Mouse (Mus musculus): ENCODE data around the gene Sgcd. TPM values are rescaled to one million over a fixed set of nuclear protein-coding genes. Genes with fewer than 3 reads are reported as not detected.

Gene Sgcd
- total RNA-seq, 2 experiments from 2014 or later: 8.6 to 23.3 TPM

DNA sequence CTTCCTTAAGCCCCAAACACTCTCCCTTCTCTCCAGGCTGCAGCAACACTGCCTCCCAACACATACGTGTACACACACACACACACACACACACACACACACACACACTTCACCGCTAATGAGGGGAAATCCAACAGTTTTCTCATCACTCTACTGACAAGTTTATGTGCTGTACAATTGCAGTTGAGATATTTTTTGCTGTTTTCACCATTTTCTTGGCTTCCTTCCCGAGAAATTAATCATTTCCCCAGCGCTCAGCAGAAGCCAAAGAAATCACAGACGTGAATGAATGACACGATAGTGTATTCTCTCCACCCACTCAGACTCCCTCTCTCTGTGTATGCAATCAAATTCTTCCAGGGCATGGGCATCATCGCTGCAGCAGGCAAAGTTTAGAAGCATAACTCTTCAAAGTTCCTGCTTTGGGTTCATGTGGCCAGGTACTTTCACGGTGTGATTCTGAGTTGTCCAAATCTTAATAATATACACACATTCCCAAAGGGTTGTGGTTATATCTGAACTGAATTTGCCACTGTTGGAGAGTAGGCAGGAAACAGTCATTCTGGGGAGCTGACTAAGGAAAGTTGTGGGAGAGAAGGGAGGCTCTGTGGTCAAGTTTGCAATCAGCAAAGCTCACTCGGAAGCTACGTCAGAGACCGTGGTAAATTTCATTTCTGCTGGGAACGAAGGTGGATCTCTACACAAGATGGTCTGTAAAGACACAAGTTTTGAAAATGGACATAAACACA lies 683.9 kb downstream of the Sgcd start:
- DNase-seq (ENCODE audit: low spot score in 2 of 2): no peak

DNA sequence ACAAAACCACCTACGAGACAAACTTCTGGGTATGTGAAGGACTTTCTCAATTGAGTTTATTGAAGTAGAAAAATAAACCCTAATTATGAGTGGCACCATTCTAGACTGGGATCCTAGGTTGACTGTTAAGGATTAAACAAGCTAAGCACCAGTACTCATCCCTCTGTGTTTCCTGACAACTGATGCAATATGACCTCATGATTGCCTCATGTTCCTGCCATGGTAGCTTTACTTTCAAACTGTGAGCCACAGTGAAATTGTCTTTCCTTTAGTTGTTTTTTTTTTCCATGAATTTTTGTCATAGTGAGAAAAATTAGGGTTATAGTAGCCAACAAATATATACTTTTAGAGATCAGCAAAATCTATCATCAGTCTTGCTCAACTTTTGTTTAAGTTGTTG lies 689.0 kb downstream of the Sgcd start:
- no peak for DNase-seq (ENCODE audit: low spot score in 2 of 2)

DNA sequence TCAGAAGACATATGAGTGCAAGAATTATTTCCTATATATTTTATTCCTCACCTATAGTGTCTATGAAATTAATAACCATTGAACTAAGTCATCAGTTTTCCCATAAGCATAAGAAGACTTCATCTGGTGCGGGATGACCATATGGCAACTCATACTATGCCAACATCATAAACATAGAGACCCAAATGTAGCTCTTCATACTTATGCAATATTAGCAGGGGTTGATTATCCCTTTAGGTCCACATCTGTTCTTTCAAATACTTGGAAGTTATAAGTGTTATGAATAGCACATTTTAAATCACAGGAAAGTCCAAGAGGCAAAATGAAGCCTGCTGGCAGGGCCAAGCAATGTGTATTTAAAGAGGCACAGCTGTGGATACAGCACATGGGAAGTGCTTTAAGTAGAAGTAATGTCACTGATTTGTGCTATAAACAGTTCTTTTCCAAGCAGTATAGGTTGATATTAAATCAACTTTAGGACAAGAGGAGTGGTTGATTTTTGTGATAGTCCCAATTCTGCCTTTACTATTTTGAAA lies 690.9 kb downstream of the Sgcd start:
- no peak for DNase-seq (ENCODE audit: low spot score in 2 of 2)

DNA sequence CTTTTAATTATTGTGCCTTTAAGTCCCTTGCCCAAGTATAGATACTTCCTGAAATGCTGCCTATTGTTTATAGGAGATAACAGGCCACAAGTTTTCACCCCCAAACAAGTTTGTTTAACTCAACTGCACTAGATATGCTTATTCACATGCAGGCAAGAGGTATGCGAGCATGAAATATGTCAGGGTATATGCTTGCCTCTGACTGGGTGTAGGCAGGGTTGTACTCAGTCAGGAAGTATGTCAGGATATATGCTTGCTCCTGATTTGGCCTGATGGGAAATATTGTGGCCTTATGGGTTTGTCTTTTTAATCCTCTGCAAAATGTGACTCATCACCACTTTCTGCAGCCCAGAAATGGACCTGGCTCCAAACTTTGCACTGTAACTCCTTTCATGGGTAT lies 694.0 kb downstream of the Sgcd start:
- no peak for DNase-seq (ENCODE audit: low spot score in 2 of 2)

DNA sequence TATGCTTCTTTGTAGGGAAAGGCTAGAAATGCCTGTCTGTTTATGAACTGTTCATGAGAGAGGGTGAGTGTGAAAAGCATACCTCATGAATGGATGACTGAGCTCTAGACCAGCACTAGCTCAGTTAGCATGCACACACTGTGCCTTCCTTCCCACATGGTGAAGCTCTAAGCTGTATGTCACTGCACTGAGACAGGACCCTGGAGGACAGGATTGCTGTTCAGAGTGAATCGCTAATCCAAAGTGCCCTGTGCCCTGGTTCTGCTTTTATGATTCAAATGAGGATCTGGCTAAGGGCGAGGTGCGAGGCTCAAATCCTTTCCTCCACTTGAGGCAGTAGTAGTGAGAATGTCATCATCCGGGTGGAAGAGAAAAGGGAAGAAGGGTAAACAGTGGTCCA lies 712.2 kb downstream of the Sgcd start:
- no peak for DNase-seq (ENCODE audit: low spot score in 2 of 2)

DNA sequence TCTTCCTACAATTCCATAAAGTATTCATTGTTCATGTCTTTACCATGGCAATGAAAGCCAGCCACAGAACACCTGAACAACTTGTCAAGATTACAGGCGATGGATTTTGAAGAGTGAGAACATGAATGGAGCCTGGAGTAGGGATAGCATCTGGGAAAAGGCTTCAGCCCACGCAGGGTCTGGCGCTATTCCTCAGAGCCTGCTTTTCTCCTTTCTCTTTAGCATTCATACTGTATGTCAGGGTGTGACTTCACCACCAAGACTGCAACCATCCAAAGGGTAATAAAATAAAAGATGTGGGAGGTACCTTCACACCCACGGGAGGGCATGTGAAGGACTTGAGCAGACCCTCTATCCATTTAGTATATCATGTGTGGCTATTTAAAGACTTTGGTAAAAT lies 720.2 kb downstream of the Sgcd start:
- DNase-seq (ENCODE audit: low spot score in 2 of 2): no peak

DNA sequence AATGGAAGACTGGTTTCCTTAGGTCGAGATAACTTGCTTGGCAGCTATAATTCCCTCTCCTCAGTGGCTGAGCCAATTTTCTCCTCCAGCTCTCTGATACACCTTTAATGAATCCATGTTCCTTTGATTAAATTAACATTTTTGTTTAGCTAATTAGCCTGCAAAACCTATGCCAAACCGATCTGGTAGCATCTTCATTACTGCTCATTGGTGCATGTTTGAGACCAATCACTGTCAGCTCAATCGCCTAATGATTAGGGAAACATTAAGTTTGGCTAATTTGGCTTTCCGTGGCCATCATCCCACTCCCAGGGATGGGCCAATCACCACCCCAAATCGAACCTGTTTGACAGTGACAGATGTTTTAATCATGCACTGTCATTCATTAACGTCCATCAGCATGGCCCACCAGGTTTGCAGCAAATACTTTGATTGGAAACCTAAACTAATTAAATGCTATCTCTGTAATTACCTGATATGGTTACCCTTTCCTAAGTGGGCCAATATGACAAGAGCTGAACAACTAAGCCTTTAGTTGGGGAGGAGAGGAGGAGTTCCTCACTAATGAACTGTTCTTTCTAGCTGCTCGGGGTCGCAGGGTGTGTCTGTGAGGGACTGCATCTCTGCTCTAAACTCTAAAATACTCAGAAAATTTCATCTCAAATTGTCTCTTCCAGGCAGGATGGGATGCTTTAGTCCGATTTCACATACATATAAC lies 724.3 kb downstream of the Sgcd start:
- DNase-seq (ENCODE audit: low spot score in 2 of 2): no peak

DNA sequence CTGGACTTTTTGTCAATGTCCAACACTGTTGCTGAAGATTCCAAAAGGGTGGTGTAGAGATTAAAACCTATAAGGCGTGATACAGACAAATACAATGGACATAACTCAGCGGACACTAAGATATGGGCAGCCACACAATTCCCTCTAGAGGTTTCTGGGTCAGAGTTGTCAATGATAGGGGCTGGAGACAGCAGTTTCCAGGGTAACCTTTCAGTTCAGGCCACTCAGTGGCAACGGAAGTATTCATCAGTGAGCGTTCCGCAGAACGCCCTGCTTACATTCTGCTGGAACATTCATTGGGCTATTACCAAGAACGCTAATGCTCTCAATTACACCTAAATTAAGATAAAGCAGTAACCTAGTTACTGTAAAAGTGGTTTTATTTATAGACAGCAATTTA lies 738.5 kb downstream of the Sgcd start:
- DNase-seq (ENCODE audit: low spot score in 2 of 2): no peak

DNA sequence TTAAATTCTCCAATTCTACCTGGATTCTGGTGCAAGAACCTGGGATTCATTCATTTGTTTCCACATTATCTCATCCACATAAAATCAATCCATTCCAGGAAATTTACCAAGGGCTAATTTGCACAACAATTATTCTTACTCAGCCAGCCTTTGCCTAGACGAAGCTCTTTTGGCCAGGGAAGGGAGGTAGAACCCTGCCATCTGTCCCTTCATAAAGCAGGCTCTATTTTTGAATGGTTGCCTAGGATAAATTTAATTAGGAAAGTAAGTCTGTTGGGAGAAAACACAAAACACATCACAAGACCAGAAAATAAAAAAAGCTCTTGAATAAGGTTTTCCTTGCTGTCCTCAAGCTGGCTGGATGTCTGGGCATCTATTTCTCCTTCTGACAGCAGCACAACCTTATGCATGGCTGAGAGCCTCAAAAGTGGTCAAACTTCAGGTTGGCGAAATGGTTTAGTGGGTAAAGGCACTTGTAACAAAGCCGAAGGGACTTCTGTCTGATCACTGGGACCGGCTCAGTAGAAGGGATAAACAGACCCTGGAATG lies 740.4 kb downstream of the Sgcd start:
- DNase-seq (ENCODE audit: low spot score in 2 of 2): no peak

DNA sequence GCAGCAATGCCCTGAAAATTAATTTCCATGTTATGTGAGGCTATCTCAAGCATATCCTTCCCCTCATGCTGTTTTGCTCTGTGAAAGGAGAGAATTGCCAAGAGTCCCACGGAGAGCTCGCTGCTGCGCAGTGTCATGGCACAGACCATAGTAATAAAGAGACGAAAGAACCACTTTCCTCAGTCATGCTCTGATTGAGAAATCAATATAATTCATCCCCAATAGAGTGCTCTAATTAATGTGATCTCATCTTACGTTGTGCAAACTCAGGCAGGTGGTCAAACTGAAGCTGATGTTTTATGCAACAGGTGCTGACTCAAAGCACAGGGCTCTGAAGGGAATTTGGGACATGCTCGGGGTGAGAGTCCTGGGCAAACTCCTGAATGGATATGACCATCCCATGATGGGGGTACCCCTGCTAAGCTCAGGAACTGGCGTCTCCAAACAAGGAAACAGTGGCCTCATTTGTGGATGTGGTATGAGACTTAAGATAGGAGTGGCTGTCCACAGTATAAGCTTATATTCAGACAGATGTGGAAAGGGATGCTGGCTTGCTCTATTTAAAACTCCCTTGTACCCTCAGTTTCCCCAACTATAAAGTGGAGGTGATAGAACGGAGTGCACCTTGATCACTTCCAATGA lies 740.9 kb downstream of the Sgcd start:
- DNase-seq (ENCODE audit: low spot score in 2 of 2): no peak

DNA sequence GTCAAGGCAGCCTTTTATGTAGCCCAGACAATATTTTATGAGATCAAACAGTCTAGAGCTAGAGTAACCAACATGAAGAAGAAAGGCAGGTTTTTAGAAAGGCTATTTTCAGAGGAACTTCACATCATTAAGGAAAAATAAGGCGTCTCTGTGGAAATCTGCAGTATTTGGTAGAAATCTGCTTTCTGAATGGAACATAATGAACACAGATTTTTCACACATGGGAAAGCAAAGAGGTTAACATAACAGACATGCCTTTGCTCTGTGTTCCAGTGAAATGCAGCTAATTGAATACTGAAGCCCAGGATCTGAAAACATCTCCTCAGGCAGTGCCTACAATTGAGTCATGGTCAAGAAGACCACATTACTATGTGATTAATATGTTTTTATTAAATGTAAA lies 746.4 kb downstream of the Sgcd start:
- DNase-seq (ENCODE audit: low spot score in 2 of 2): no peak

DNA sequence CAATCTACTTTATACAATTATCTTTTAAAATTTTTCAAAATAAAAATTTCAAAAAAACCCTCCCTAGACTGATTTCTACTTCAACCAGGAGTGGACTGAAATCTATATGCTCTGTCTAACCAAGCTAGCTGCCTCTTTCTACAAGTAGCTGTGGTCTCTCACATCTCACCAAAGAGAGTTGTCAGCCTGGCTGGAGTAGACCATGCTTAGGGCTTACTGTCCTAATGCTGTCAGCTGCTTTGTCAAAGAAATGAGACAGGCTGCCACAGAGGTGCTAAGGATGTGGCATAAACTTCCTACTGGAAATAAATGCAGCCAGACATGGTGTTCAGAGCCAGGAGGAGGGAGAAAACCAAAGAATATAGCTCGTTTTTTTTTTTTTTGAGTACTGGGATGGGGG lies 760.5 kb downstream of the Sgcd start:
- no peak for DNase-seq (ENCODE audit: low spot score in 2 of 2)

DNA sequence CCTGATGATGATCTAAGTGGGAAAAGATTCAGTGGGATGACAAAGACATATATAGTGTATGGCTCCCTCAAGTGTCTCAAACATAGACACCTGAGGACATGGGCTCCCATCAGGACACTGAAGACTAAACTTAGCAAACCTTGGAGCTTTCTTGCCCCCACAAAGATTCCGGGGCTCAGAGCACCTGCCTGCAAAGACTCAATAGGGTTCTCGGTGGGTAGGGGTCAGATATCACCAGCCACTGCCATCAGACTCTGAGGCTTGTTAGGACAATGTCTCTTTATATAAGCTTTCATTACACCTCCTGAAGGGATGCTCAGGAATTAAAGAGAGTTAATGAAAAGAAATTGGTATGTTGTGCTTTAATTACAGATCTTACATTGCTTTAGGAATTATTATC lies 764.6 kb downstream of the Sgcd start:
- DNase-seq (ENCODE audit: low spot score in 2 of 2): no peak

DNA sequence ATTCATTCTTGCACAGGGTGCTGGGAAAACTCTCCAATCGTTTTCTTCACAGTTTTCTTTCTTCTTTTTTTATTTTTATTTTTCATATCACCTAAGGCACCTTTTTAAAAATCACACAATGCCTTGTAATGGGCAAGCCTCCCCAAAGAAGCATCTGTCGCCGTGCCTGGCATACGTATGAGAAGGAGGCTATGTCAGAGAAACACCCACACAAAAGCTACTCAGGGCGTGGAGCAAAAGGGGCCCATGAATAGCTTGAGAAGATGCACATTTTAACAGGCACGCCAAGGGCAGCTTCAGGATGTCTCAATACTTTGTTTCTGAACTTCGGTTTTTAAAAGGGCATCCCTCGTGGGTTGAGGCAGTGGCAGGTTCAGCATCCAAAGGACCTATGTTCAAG lies 777.2 kb downstream of the Sgcd start:
- no peak for DNase-seq (ENCODE audit: low spot score in 2 of 2)

DNA sequence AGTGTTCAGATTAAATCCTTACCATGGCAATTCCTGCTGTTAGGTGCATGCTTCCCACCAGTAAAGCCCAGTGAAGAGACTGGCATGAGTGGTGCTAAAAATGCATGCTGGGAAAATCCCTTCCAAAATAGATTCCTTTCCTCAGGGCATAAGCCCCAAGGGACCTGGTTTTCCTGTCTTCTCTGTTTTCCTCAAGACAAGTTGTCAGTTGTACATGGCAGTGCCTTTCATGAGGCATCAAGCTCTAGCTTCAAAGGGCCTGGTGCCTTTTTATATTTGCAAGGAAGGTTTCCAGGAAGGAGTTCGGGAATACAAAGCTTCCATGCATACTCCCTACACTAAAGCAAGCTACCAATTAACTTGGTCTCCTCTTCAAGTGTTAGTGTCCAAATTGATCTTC lies 782.3 kb downstream of the Sgcd start:
- no peak for DNase-seq (ENCODE audit: low spot score in 2 of 2)

DNA sequence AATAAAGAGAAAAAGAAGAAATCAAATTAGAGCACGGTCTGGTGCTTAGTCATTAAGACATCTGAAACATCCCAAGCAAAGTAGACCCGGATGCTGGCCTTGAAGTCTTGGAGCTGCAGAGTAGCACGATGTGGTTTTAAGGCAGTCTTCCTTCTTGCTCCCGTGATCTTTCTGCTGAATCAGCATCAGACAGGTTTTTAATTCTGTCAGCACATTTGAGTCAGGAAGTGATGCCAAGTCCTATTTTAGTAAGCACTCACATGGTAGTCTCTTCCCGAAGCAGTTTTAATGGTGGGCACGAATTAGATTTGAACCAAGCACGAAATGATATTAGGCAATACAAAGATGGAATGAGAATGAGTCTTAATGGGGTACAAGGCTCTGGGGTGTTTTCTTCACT lies 789.7 kb downstream of the Sgcd start:
- DNase-seq (ENCODE audit: low spot score in 2 of 2): no peak

DNA sequence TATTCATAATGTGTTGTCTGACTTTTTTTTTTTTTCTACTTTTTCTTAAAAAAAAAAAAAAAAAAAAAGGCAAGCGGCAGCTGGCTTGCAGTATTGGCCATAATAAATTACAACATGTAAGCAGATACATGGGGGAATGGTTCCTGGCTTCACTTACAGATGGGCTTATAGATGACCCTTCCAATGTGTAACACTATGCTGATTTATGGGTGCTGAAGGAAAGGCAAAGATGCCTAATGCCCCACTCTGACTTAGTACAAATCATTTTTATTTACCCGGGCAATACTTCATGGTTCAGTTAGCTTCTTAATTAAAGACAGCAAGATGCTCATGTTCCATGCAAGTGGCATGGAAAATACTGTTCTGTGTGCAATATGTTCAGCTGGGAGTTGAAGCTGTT lies 800.2 kb downstream of the Sgcd start:
- no peak for DNase-seq (ENCODE audit: low spot score in 2 of 2)

DNA sequence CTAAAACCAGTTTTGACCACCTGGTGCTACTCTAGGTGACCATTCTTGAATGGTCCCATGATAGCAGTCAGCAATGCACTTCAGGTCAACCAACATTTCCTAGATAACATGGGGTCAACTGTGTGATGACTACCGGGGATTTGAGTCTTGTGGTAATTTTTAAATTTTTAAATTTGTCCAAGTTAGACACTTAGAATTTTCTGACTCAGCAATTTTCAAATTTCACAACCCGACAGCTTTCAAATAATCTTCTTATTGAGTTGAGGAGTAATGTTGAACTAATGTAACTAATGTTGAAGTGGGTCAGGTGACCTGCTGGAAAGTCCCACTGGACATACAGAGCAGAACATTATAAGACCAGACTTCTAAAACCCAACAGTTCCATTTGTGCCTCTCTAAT lies 813.8 kb downstream of the Sgcd start:
- DNase-seq (ENCODE audit: low spot score in 2 of 2): no peak

DNA sequence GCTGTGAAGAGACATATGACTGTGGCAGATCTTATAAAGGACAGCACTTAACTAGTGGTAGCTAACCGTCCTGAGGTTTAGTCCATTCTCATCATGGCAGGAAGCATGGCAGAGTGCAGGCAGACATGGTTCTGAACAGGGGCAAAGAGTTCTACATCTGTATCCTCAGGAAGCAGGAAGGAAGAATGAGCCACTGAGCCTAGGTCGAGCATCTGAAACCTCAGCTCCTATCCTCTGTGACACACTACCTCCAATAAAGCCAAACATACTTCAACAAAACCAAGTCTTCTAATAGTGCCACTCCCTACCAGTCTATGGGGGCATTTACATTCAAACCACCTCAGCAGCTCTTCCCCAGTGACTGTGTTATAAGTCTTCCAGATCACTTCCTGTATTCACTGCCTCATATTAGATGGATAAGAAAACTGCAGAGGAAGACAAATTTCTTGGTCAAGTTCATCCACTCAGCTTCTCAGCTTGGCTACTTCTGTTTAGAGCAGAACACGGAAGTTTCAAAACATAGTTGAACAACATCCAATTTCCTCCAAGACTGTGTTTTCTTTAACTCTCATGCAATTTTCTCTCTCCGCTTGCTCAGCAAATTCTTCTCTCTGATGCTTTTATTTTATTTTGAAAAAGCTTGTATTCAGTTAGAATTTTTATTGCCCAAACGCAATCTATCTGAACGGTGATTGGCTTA lies 817.7 kb downstream of the Sgcd start:
- DNase-seq (ENCODE audit: low spot score in 2 of 2): no peak

DNA sequence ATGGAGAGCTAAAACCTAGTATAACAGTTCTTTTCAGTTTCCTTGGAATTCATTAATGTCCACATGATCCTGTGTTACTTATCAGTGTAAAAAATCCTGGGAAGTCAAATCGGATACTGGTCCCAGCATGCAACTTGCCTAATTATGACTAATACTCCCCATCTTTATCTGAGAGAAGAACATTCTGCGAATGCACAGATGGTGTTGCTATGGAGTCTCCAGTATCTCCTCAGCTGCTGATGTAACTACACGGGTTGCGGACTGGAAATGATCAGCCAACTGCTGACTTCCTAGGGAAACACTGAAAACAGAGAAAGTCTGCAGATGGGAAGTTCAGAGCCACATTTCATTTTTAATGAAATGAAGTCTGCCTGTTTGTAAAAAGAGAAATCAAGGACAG lies 821.4 kb downstream of the Sgcd start:
- DNase-seq (ENCODE audit: low spot score in 2 of 2): no peak

DNA sequence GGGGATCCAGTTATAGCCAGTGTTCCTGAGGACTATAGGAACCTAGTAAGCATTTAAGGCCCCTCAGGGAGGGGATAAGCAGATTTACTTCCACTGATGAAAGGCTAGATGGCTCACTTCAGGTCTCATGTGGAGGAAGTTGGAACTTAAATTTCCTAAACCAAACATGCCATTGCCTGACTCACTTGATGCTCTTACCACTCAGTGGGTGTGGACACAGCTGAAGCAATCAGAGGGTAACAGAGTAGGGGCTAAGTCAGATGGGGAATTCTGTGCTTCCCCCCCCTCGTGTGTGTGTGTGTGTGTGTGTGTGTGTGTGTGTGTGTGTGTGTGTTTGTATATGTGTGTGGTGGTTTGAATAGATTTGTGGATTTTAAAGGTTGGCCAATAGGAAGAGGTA lies 830.7 kb downstream of the Sgcd start:
- no peak for DNase-seq (ENCODE audit: low spot score in 2 of 2)

All from adrenal gland, adult 18-20 months (tissue).